Mouse (Mus musculus) liver, adult 2 months (tissue): ENCODE data around the gene 2410137M14Rik.

ENCODE experiments used
- CTCF ChIP-seq: fragments of 200-500 bp; IDR thresholded peaks from 2 replicates; pipeline ENCODE4 v1.5.1; 2011; ENCODE audit warnings: low read depth, low read length, control low read depth
- POLR2A ChIP-seq: fragments of 200-500 bp; IDR thresholded peaks from 2 replicates; pipeline ENCODE4 v1.6.1; 2011; ENCODE audit warnings: low read length, control low read depth; ENCODE audit not compliant: insufficient read depth; ENCODE audit errors: extremely low read depth

- TF ChIP-seq POLR2A (no peak), CTCF (no peak)
Observed at GRCm38 (mm10) chr17:36998477-36998876, 17.4 kb upstream of the 2410137M14Rik start.
